Mouse (Mus musculus) hindbrain, embryonic 12.5 days (tissue): ENCODE data around the gene Fam229a. TPM values are rescaled to one million over a fixed set of nuclear protein-coding genes. Genes with fewer than 3 reads are reported as not detected.

Experiments used
- polyA plus RNA-seq: library from polyadenylated mRNA; unstranded; fragments of >200 nt; fragmentation: Nextera tagmentation; extraction: Ambion mirVana; gene quantifications from 2 replicates; pipeline ENCODE4 v1.2.1, GENCODE M21; 2016

Fam229a gene
- polyA plus RNA-seq, 1 experiment from 2014 or later: not detected

Other genes starting within 250 kb of the Fam229a start
- gene C77080, start 229.8 kb upstream of the Fam229a start, polyA plus RNA-seq: 6.0 and 6.4 TPM in 2 replicates
- gene Sync, start 203.6 kb upstream of the Fam229a start, polyA plus RNA-seq: 1.7 and 1.8 TPM in 2 replicates
- gene Rbbp4, start 155.8 kb upstream of the Fam229a start, polyA plus RNA-seq: 465 and 467 TPM in 2 replicates
- gene Zbtb8os, start 155.5 kb upstream of the Fam229a start, polyA plus RNA-seq: 33.3 and 33.8 TPM in 2 replicates
- gene Zbtb8a, start 113.1 kb upstream of the Fam229a start, polyA plus RNA-seq: 16.1 and 17.7 TPM in 2 replicates
- 6.0 and 6.4 TPM in 2 replicates for gene Zbtb8b, start 50.3 kb upstream of the Fam229a start, polyA plus RNA-seq
- gene Bsdc1, start 29.6 kb upstream of the Fam229a start, polyA plus RNA-seq: 33.0 TPM in 2 replicates
- not detected in 2 replicates for gene Tssk3, start 168 bp upstream of the Fam229a start, polyA plus RNA-seq
- 1,978 and 2,031 TPM in 2 replicates for gene Marcksl1, start 22.4 kb downstream of the Fam229a start, polyA plus RNA-seq
- 168 and 178 TPM in 2 replicates for gene Hdac1, start 51.5 kb downstream of the Fam229a start, polyA plus RNA-seq
- gene Lck, start 82.5 kb downstream of the Fam229a start, polyA plus RNA-seq: 6.4 and 7.1 TPM in 2 replicates
- gene Fam167b, start 87.4 kb downstream of the Fam229a start, polyA plus RNA-seq: 1.7 and 2.5 TPM in 2 replicates
- gene Eif3i, start 109.5 kb downstream of the Fam229a start, polyA plus RNA-seq: 187 and 204 TPM in 2 replicates
- 164 and 174 TPM in 2 replicates for gene Tmem234, start 109.5 kb downstream of the Fam229a start, polyA plus RNA-seq
- 2.4 and 3.1 TPM in 2 replicates for gene Dcdc2b, start 123.1 kb downstream of the Fam229a start, polyA plus RNA-seq
- gene Iqcc, start 127.9 kb downstream of the Fam229a start, polyA plus RNA-seq: 30.0 and 31.8 TPM in 2 replicates
- 85.9 and 91.5 TPM in 2 replicates for gene Ccdc28b, start 132.8 kb downstream of the Fam229a start, polyA plus RNA-seq
- gene Txlna, start 149.9 kb downstream of the Fam229a start, polyA plus RNA-seq: 90.8 and 91.1 TPM in 2 replicates
- gene Kpna6, start 181.6 kb downstream of the Fam229a start, polyA plus RNA-seq: 16.0 and 18.8 TPM in 2 replicates
- 15.0 and 16.4 TPM in 2 replicates for gene Tmem39b, start 205.6 kb downstream of the Fam229a start, polyA plus RNA-seq